Mouse (Mus musculus): ENCODE data around the gene Ccl5. TPM values are rescaled to one million over a fixed set of nuclear protein-coding genes. Genes with fewer than 3 reads are reported as not detected.

The Ccl5 gene
- polyA plus RNA-seq (2014; fragmentation: Nextera tagmentation; extraction: Ambion mirVana): not detected in 2 replicates

GRCm38 (mm10) chr11:83530360-83530759, at the start of gene Ccl5:
Gene Ccl5 (minus strand): TSS chr11:83530518.
- no peak within 1 kb of the TSS for H3K9ac ChIP-seq
- H3K36me3 ChIP-seq (replicated peaks; ENCODE audit: control insufficient read depth, insufficient read depth): 0 out of 2 replicates have a peak, but pooled peaks cover 5% of the 10 kb centered on the region
- H3K4me1 ChIP-seq (replicated peaks; ENCODE audit: control insufficient read depth, insufficient read depth, low read length): no peaks in the 10 kb centered on the region
- H3K27ac ChIP-seq: no peak within 1 kb of the TSS
- no peaks in the 10 kb centered on the region for H3K9me3 ChIP-seq (ENCODE audit: control insufficient read depth, low read length)
- H3K4me2 ChIP-seq (replicated peaks): no peak within 1 kb of the TSS
- no peak for DNase-seq (ENCODE audit: low spot score)
- no peaks in the 10 kb centered on the region for H3K27me3 ChIP-seq (ENCODE audit: control insufficient read depth, insufficient read depth, low read length)
- H3K4me3 ChIP-seq (replicated peaks; ENCODE audit: low read length): no peak within 1 kb of the TSS
- no peak for ATAC-seq (ENCODE audit: low FRiP score)
- 88% methylated on average over 5 of the region's 5 CpGs for WGBS

- no peak overlapping the region for H3K9ac ChIP-seq
- H3K4me1 ChIP-seq (replicated peaks; ENCODE audit: control insufficient read depth, insufficient read depth, low read length): no peaks in the 10 kb centered on the region
- H3K4me2 ChIP-seq (replicated peaks): no peak overlapping the region
- no peak overlapping the region for H3K27ac ChIP-seq
- H3K27me3 ChIP-seq (ENCODE audit: control insufficient read depth, insufficient read depth, low read length): no peaks in the 10 kb centered on the region
- 82% methylated on average over 3 of the region's 3 CpGs for WGBS
- ATAC-seq (ENCODE audit: low FRiP score): no peak
- no peak for DNase-seq (ENCODE audit: low spot score)
- H3K9me3 ChIP-seq (ENCODE audit: control insufficient read depth, low read length): no peaks in the 10 kb centered on the region
- no peaks in the 10 kb centered on the region for H3K36me3 ChIP-seq (replicated peaks; ENCODE audit: control insufficient read depth, insufficient read depth)
- no peak overlapping the region for H3K4me3 ChIP-seq (replicated peaks; ENCODE audit: low read length)
Measured at GRCm38 (mm10) chr11:83578999-83579398, 48.7 kb upstream of the Ccl5 start.

- no peak within 1 kb of the TSS for H3K4me2 ChIP-seq (replicated peaks)
- no peaks in the 10 kb centered on the region for H3K36me3 ChIP-seq (replicated peaks; ENCODE audit: control insufficient read depth, insufficient read depth)
- no peak within 1 kb of the TSS for H3K4me3 ChIP-seq (replicated peaks; ENCODE audit: low read length)
- H3K27me3 ChIP-seq (ENCODE audit: control insufficient read depth, insufficient read depth, low read length): no peaks in the 10 kb centered on the region
- H3K9ac ChIP-seq: no peak within 1 kb of the TSS
- WGBS: 64% methylated on average over 2 of the region's 2 CpGs
- no peaks in the 10 kb centered on the region for H3K4me1 ChIP-seq (replicated peaks; ENCODE audit: control insufficient read depth, insufficient read depth, low read length)
- no peak for ATAC-seq (ENCODE audit: low FRiP score)
- DNase-seq (ENCODE audit: low spot score): no peak
- H3K9me3 ChIP-seq (ENCODE audit: control insufficient read depth, low read length): no peaks in the 10 kb centered on the region
- no peak within 1 kb of the TSS for H3K27ac ChIP-seq
Measured at GRCm38 (mm10) chr11:83578186-83578760, 48.0 kb upstream of the Ccl5 start, which contains the start of gene Ccl9. Gene Ccl9 (minus strand): TSS chr11:83578636.

- no peak overlapping the region for H3K4me3 ChIP-seq (replicated peaks; ENCODE audit: low read length)
- no peaks in the 10 kb centered on the region for H3K9me3 ChIP-seq (ENCODE audit: control insufficient read depth, low read length)
- no peak overlapping the region for H3K4me2 ChIP-seq (replicated peaks)
- no peaks in the 10 kb centered on the region for H3K27me3 ChIP-seq (ENCODE audit: control insufficient read depth, insufficient read depth, low read length)
- H3K27ac ChIP-seq: no peak overlapping the region
- H3K4me1 ChIP-seq (replicated peaks; ENCODE audit: control insufficient read depth, insufficient read depth, low read length): no peaks in the 10 kb centered on the region
- H3K9ac ChIP-seq: no peak overlapping the region
- WGBS: 88% methylated on average over 4 of the region's 4 CpGs
- no peaks in the 10 kb centered on the region for H3K36me3 ChIP-seq (replicated peaks; ENCODE audit: control insufficient read depth, insufficient read depth)
- DNase-seq (ENCODE audit: low spot score) (no peak), ATAC-seq (ENCODE audit: low FRiP score) (no peak)
Measured at GRCm38 (mm10) chr11:83576927-83577555, 46.7 kb upstream of the Ccl5 start.

- ATAC-seq (ENCODE audit: low FRiP score): no peak
Measured at GRCm38 (mm10) chr11:83572834-83573233, 42.5 kb upstream of the Ccl5 start.

GRCm38 (mm10) chr11:83572223-83572622, 41.9 kb upstream of the Ccl5 start:
- WGBS: 93% methylated on average over 8 of the region's 8 CpGs
- Histone ChIP-seq H3K4me3 (replicated peaks; ENCODE audit: low read length) (no peak overlapping the region), H3K27ac (no peak overlapping the region), H3K27me3 (ENCODE audit: control insufficient read depth, insufficient read depth, low read length) (no peaks in the 10 kb centered on the region), H3K9ac (no peak overlapping the region), H3K36me3 (replicated peaks; ENCODE audit: control insufficient read depth, insufficient read depth) (no peaks in the 10 kb centered on the region), H3K4me1 (replicated peaks; ENCODE audit: control insufficient read depth, insufficient read depth, low read length) (no peaks in the 10 kb centered on the region), H3K9me3 (ENCODE audit: control insufficient read depth, low read length) (no peaks in the 10 kb centered on the region), H3K4me2 (replicated peaks) (no peak overlapping the region)
- DNase-seq (ENCODE audit: low spot score) (no peak), ATAC-seq (ENCODE audit: low FRiP score) (no peak)

More at GRCm38 (mm10) chr11:83572834-83573233, 42.5 kb upstream of the Ccl5 start:
- H3K9ac ChIP-seq: no peak overlapping the region
- H3K4me1 ChIP-seq (replicated peaks; ENCODE audit: control insufficient read depth, insufficient read depth, low read length): no peaks in the 10 kb centered on the region
- no peaks in the 10 kb centered on the region for H3K9me3 ChIP-seq (ENCODE audit: control insufficient read depth, low read length)
- H3K27me3 ChIP-seq (ENCODE audit: control insufficient read depth, insufficient read depth, low read length): no peaks in the 10 kb centered on the region
- no peak overlapping the region for H3K27ac ChIP-seq
- H3K4me2 ChIP-seq (replicated peaks): no peak overlapping the region
- H3K4me3 ChIP-seq (replicated peaks; ENCODE audit: low read length): no peak overlapping the region
- no peak for DNase-seq (ENCODE audit: low spot score)
- H3K36me3 ChIP-seq (replicated peaks; ENCODE audit: control insufficient read depth, insufficient read depth): no peaks in the 10 kb centered on the region
- 75% methylated on average over 9 of the region's 9 CpGs for WGBS

GRCm38 (mm10) chr11:83570189-83570588, 39.9 kb upstream of the Ccl5 start:
- H3K27me3 ChIP-seq (ENCODE audit: control insufficient read depth, insufficient read depth, low read length): no peaks in the 10 kb centered on the region
- no peaks in the 10 kb centered on the region for H3K9me3 ChIP-seq (ENCODE audit: control insufficient read depth, low read length)
- no peak overlapping the region for H3K4me3 ChIP-seq (replicated peaks; ENCODE audit: low read length)
- no peaks in the 10 kb centered on the region for H3K4me1 ChIP-seq (replicated peaks; ENCODE audit: control insufficient read depth, insufficient read depth, low read length)
- H3K36me3 ChIP-seq (replicated peaks; ENCODE audit: control insufficient read depth, insufficient read depth): no peaks in the 10 kb centered on the region
- H3K27ac ChIP-seq: no peak overlapping the region
- no peak overlapping the region for H3K9ac ChIP-seq
- ATAC-seq (ENCODE audit: low FRiP score) (no peak), DNase-seq (ENCODE audit: low spot score) (no peak)
- WGBS: 92% methylated on average over 2 of the region's 2 CpGs
- no peak overlapping the region for H3K4me2 ChIP-seq (replicated peaks)

GRCm38 (mm10) chr11:83569249-83569648, 38.9 kb upstream of the Ccl5 start:
- H3K4me3 ChIP-seq (replicated peaks; ENCODE audit: low read length): no peak overlapping the region
- H3K9ac ChIP-seq: no peak overlapping the region
- no peaks in the 10 kb centered on the region for H3K9me3 ChIP-seq (ENCODE audit: control insufficient read depth, low read length)
- H3K36me3 ChIP-seq (replicated peaks; ENCODE audit: control insufficient read depth, insufficient read depth): no peaks in the 10 kb centered on the region
- no peak overlapping the region for H3K4me2 ChIP-seq (replicated peaks)
- 96% methylated on average over 7 of the region's 7 CpGs for WGBS
- H3K27me3 ChIP-seq (ENCODE audit: control insufficient read depth, insufficient read depth, low read length): no peaks in the 10 kb centered on the region
- DNase-seq (ENCODE audit: low spot score) (no peak), ATAC-seq (ENCODE audit: low FRiP score) (no peak)
- H3K4me1 ChIP-seq (replicated peaks; ENCODE audit: control insufficient read depth, insufficient read depth, low read length): no peaks in the 10 kb centered on the region
- no peak overlapping the region for H3K27ac ChIP-seq

GRCm38 (mm10) chr11:83568786-83569185, 38.5 kb upstream of the Ccl5 start:
- H3K27me3 ChIP-seq (ENCODE audit: control insufficient read depth, insufficient read depth, low read length): no peaks in the 10 kb centered on the region
- no peaks in the 10 kb centered on the region for H3K36me3 ChIP-seq (replicated peaks; ENCODE audit: control insufficient read depth, insufficient read depth)
- no peak overlapping the region for H3K9ac ChIP-seq
- DNase-seq (ENCODE audit: low spot score) (no peak), ATAC-seq (ENCODE audit: low FRiP score) (no peak)
- no peak overlapping the region for H3K27ac ChIP-seq
- no peak overlapping the region for H3K4me3 ChIP-seq (replicated peaks; ENCODE audit: low read length)
- no peaks in the 10 kb centered on the region for H3K4me1 ChIP-seq (replicated peaks; ENCODE audit: control insufficient read depth, insufficient read depth, low read length)
- no peak overlapping the region for H3K4me2 ChIP-seq (replicated peaks)
- H3K9me3 ChIP-seq (ENCODE audit: control insufficient read depth, low read length): no peaks in the 10 kb centered on the region
- WGBS: 83% methylated on average over 3 of the region's 3 CpGs

Measured in hindbrain, embryonic 14.5 days (tissue).